Mouse (Mus musculus): Measurements from ENCODE around the gene Churc1.
A peak's percentile ranks its signal among the peaks of the same experiment; 100 is the strongest.
"Not testable (repeated sequence)": the region's sequence is repeated elsewhere in the genome, so short reads cannot be mapped to it uniquely, and the experiment has no call there.

Churc1 gene

DNA sequence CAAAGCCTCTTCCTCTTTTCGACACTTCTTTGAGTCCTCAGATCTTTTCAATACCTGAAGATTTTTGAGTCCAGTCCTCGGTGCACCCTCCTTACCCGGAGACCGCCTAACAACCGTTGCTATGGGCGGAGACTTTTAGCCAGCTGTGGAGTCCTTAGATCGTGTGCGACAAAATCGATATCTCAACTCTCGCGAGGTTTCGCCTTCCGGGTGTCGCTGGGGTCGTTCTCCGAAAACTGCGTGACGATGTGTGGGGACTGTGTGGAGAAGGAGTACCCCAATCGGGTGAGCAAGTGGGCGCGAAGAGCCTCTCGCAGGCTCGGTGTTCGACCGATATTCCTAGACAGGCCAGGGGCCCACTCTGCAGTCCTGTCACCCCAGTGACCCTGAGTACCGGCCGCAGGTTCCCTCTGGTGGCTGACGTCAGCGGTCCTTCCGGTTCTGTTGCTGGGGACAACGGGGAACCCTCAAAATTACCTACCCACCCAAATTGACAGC, at the start of gene Churc1, which contains the start of gene Fntb:
TSS of gene Churc1 (plus strand) at position 185 of the 498 bp plus-strand sequence.
TSS of gene Fntb (plus strand) at position 236 of the 498 bp plus-strand sequence.
- peak; percentile 81 for DNase-seq (ENCODE audit: low spot score)

GRCm38 (mm10) chr12:76718384-76718783, 47.0 kb upstream of the Churc1 start:
- no peak for DNase-seq (ENCODE audit: low spot score)

DNA sequence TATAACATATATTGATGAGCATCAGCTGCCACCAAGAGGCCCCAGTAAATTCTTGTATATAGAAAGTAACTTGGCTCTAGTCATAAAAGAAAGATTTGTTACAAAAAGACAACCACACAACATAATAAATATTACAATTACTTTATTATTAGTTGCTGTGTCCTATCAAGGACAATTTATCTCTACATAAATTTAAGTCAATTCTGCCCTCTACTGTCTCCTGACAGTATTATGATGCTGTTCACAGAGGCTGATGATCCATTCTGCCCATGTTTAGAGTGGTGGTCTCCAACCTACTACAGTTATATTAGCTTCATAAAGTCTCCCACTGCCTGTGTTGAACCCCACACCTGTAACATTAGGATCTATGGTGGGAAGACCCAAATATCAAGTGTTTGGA, 44.8 kb upstream of the Churc1 start:
- no peak for DNase-seq (ENCODE audit: low spot score)

DNA sequence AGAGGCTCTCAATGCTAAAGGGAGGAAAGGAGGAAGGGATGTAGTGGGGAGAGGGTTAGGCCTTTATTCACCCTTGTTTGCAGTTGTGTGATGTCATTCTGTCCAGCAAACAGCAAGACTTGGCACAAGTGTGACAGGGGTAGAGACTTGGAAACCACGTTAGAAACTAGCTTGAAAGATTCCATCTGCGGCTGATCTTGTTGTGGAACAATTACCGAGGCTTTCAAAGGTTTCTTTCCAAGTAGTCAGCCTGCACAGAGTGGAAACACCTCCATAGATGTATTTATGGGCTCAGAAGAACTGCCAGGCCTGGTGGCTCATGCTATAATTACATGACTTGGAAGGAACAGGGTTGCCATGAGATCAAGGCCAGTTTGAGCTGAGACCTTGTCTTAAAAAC, 43.3 kb upstream of the Churc1 start:
- no peak for DNase-seq (ENCODE audit: low spot score)

- no peak for DNase-seq (ENCODE audit: low spot score)
Measured at GRCm38 (mm10) chr12:76727955-76728354, 37.4 kb upstream of the Churc1 start.

DNA sequence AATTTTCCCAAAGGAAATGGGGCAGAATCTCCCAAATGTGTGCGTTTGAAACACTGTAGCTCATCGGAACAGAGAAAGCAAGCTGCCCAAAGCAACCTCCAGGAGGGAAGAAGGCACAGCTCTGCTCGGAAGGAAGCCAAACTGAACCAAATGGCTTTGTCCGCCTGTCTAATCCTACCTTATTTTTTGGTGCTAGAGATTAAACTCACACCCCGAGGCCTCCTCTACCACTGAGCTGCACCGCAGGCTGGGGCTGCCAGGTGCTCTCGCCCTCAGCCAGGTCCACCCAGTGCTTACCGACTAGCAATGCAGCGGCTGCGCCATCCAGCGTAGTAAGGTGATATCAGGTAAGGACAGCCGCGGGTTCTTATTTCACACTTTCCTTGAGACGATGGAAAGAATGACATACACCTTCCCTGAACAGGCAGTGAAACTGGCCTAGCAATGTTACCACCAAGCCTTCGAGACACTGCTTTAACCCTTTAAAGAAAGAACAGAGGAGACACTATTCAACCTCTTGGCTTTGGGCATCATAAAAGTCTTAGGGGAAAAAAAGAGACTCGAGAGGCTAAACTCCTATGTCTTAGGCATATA, 14.4 kb upstream of the Churc1 start:
- DNase-seq (ENCODE audit: low spot score), result no peak

DNA sequence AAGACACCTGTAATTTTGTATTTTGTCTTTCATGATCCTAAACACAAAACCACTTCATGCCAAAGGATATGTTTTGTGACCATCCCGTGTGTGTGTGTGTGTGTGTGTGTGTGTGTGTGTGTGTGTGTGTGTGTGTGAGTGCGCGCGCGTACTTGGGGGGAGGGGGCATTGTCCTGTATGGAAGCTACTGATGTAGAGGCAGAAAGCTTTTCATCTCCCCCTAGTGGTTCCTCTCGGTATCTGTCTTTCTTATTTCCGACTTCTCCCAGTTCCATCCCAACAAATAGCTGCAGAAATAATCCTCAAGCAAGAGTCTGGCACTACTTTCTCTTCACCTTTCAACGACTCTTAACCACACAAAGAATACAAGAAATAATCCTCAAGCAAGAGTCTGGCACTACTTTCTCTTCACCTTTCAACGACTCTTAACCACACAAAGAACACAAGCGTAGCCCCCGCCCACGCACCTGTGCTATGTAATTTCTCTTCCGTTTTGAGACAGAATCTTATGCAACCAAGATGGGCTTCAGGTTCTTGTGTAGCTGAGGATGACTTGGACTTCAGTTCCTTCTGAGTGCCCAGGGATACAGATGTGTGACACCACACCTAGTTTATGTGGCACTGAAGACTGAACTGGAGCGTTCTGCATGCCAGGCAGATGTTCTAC, 12.6 kb upstream of the Churc1 start:
- peak; percentile 31 for DNase-seq (ENCODE audit: low spot score)

- DNase-seq (ENCODE audit: low spot score), result no peak
Measured at GRCm38 (mm10) chr12:76765901-76766630, 728 bp downstream of the Churc1 start.

GRCm38 (mm10) chr12:76770841-76771500, 5.6 kb downstream of the Churc1 start:
- DNase-seq (ENCODE audit: low spot score), result no peak

- no peak for DNase-seq (ENCODE audit: low spot score)
Measured at GRCm38 (mm10) chr12:76771540-76771939, 6.2 kb downstream of the Churc1 start.

- no peak for DNase-seq (ENCODE audit: low spot score)
Measured at GRCm38 (mm10) chr12:76774652-76775051, 9.3 kb downstream of the Churc1 start.

- no peak for DNase-seq (ENCODE audit: low spot score)
Measured at GRCm38 (mm10) chr12:76775132-76775531, 9.8 kb downstream of the Churc1 start.

GRCm38 (mm10) chr12:76776898-76777297, 11.6 kb downstream of the Churc1 start:
- DNase-seq (ENCODE audit: low spot score), result no peak

GRCm38 (mm10) chr12:76777845-76778244, 12.5 kb downstream of the Churc1 start:
- DNase-seq (ENCODE audit: low spot score), result no peak

DNA sequence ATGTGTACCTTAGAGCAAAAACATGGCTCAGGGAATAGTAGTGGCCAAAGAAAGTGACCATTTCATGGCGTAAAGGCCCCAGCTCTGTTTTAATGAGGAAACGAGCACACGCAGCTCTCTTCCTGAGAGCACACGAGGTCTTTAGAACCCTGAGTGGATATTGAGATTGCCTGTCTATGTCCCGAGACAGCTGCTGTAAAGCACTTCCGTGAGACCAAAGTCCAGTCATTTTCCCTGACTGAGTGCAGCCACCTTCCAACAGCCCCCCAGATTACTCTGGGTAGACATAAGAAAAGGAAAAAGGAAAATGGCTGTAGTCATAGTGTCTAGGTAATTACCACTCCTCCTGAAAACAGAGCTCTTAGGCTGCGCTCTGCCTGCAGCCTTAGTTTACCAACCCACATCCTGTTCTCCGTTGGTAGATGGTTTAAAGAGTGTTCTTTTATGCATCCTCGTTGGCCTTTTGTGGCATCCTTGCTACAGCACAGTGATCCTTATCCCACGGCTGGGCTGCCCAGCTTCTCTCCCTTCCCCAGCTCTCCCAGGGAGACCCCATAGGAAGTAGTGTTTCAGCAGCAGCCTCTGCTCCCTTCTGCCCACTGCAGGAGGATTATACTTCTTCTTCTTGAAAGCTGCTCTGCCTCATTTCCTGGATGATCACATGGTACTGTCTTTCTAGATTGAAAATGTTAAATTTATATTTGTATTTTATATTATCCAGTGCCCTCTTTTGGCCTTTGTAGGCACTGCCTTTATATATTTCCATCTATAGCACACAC, 13.2 kb downstream of the Churc1 start:
- no peak for DNase-seq (ENCODE audit: low spot score)

GRCm38 (mm10) chr12:76779951-76780350, 14.6 kb downstream of the Churc1 start:
- no peak for DNase-seq (ENCODE audit: low spot score)

- DNase-seq (ENCODE audit: low spot score), result no peak
Measured at GRCm38 (mm10) chr12:76780639-76781468, 15.5 kb downstream of the Churc1 start.

GRCm38 (mm10) chr12:76784056-76784619, 18.8 kb downstream of the Churc1 start:
- no peak for DNase-seq (ENCODE audit: low spot score)

DNA sequence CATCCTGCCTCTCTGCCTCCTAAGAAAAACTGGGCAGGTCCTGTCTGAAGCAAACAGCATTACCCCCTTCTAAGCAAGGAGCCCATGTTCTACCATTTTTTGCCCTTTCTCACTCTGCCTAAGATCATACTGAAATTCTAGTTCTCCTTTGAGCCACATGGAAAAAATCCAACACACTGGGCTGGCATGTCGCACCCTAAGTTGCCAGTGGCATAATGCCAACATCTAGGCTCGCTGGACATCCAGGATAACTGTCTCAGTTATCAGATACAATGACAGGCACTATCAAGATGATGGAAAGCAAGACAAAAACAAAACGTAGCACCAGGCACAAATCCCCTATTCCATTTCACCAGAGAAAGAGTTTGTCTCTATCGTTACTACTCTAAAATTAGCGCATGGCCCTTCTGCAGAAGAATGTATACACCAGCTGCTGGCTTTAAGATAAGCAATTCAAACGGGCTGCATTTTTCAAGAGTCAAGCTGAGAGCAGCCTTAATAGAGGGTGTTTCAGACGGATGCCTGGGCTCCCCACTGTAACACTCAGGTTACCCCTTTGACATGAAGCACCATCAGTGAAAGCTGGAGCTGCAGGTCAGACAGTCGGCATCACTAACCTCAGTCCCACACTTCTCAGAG, 25.2 kb downstream of the Churc1 start:
- no peak for DNase-seq (ENCODE audit: low spot score)

DNA sequence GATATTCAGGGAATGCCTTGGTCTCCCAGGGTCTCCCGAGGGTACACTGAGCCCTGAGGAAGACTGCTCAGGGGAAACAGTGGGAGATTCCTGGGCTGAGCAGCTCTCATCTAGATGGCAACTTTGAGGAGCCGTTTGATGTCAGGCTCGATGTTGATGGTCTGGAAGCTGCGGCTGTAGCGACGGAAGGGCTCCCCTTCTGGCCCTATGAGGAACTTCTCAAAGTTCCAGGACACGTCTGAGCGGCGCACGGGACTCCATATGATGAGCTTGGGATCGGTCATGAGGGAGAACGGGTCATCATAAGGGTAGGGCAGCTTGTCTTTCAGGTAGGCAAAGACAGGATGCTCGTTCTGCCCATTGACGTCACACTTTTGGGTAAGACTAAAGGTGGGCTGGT, 27.2 kb downstream of the Churc1 start:
- DNase-seq (ENCODE audit: low spot score), result not testable (repeated sequence)
